Mouse (Mus musculus) heart, postnatal 4 days (tissue): ENCODE results near the gene Sh3glb1. TPM values are rescaled to one million over a fixed set of nuclear protein-coding genes. Genes with fewer than 3 reads are reported as not detected.
A peak's percentile ranks its signal among the peaks of the same experiment; 100 is the strongest.

Experiments
- DNase-seq: peaks from one replicate; pipeline ENCODE4 v3.0.0; 2021
- total RNA-seq, 2 experiments: library from RNA; stranded (reverse); gene quantifications; 2 replicates each; pipeline ENCODE4 v1.2.3; 2021

Sh3glb1 gene
- total RNA-seq, 2 experiments from 2014 or later: 260 to 261 TPM

DNA sequence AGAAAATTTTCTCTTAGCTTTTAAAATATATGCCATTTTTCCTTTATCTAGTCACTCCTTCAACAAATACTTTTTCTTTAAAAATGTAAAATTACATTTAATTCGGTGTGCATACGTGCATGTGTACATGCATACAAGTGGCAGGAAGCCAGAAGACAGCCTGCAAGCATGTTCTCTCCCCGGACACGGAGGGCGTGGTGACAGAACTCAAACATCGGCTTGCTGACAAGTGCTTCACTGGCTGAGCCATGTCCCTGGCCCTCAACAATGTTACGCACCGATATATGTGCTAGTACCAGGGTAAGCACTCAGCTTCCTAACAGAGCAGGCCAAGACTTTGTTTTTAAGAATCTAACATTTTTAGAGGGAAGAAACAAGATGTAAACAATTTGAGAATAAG, 5.5 kb downstream of the Sh3glb1 start:
- DNase-seq: peak; percentile 39

GRCm38 (mm10) chr3:144714126-144714525, 6.0 kb downstream of the Sh3glb1 start:
- DNase-seq: peak; percentile 21

DNA sequence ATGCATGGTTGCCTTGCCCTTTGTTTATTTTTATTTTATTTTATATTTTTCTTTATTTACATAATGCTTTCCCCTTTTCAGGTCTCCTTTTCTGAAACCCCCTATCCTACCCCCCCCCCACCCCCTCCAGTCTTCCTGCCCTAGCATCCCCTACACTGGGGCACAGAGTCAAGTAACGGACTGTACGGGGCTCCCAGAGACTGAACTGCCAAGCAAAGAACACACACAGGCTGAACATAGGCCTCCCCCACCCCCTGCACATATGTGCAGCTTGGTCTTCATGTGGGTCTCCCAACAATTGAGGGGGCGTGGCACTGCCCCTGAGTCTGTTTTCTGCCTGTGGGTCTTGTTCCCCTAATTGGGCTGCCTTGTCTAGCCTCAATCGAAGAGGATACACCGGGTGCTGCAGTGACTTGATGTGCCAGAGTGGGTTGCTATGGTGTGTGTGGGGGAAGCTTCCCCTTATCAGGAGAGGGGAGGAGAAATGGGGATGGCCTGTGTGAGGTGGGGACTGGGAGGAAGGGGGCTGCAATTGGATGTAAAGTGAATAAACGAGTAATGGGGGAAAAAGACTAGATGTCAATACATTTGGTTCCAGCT, 8.4 kb downstream of the Sh3glb1 start:
- DNase-seq: no peak

GRCm38 (mm10) chr3:144708612-144709011, 11.5 kb downstream of the Sh3glb1 start:
- DNase-seq: no peak

GRCm38 (mm10) chr3:144703959-144704358, 16.2 kb downstream of the Sh3glb1 start:
- DNase-seq: no peak

DNA sequence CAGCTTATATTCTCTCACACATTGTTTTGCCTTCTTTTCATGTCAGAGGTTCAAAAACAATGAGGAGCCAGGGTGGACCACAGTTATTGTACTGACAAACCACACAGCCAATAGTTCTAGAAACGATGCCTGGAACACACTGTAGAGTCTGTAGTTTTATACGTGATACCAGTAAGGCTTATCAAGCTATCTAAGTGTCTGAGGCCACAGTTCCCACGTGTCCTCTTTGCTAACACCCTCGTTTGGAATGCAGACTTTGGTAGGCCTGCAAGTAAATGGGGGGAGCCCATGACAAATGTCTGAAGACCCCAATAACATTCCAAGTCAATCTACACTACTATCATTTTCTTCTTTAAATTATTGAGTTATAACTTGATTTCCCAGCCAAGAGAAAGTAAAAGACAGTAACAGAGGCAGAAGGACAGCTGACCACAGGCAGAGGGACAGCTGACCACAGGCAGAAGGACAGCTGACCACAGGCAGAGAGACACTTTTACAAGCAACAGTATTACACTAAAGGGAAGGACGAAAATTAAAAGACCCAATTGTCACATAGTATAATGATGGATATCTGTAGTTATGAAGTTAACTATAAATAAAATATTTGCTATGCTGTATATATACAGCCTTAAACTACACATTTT, 21.2 kb downstream of the Sh3glb1 start:
- DNase-seq: no peak

DNA sequence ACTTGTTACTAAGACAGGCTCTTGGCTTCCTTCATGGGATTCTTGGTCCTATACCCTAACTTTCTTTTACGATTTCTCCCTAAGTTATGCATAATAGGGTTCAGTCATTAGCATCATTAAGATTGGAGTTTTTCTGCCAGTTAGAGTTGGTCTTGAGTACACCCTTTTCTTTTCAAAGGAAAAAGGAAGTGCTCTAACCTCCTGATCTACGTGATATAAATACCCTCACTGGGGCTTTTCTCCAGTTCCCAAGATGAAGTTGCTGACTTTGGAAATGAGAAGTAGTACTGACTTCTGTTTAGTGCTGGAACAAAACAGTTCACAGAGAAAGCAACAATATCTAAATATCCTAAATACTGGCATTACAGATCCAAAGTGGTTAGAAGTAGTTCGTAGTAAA, 22.2 kb downstream of the Sh3glb1 start:
- DNase-seq: no peak

GRCm38 (mm10) chr3:144697154-144697553, 23.0 kb downstream of the Sh3glb1 start:
- no peak for DNase-seq

DNA sequence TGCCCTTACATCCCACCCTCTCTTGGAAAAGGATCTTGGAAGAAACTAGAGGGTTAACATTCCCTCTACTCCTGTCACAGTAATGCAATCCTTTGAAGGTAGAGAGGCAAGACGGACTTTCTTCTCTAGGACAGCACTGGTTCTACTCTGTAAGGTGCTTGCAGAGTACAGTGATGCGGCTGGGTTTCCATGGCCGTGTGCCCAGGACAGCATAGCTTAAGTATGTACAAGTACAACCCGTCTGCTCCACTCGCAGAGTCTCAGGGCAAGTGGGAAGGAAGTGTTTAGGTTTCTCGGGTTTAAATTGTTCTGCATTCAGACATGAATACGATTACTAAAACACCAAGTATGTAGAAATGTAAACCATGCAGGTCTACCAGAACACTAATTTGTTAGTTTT, 25.2 kb downstream of the Sh3glb1 start:
- no peak for DNase-seq

- DNase-seq: no peak
Observed at GRCm38 (mm10) chr3:144694040-144694439, 26.1 kb downstream of the Sh3glb1 start.

GRCm38 (mm10) chr3:144692052-144692451, 28.1 kb downstream of the Sh3glb1 start:
- DNase-seq: no peak

DNA sequence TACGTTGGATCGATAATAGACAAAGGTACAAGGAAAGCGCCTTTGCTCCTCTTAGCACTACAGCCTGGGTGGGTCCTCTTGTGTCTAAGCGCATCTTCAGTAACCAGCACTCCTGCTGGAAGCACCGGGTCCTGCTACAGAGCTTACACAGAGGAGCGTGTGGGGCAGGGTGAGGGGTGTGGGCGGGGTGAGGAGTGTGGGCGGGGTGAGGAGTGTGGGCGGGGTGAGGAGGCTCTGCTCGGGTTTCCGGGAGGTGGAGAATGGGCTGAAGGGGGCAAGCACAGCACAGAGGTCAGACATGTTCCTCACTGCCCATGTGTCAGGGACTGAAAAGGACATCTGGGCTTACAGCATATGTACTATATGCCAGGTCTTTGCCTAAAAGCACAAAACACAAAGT, 30.9 kb downstream of the Sh3glb1 start:
- DNase-seq: peak; percentile 28

DNA sequence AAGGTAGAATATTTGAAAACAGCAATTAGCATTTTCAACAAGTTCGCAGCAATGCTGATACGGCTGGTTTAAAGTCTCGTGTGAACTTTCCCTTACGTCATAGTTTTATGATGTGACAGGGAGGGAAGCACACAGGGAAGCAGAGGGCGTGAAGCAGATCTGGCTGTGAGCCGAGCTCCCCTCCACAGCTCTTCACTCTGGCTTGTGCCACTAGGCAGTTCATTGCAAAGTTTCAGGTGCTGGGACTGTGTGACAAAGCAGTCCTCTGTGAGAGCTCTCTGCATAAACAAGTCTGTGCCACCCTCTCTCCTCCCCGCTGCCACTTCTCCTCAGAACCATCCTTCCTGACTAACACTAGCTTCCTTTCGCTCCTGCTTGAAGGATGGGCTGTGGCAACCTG, 31.9 kb downstream of the Sh3glb1 start:
- DNase-seq: no peak

DNA sequence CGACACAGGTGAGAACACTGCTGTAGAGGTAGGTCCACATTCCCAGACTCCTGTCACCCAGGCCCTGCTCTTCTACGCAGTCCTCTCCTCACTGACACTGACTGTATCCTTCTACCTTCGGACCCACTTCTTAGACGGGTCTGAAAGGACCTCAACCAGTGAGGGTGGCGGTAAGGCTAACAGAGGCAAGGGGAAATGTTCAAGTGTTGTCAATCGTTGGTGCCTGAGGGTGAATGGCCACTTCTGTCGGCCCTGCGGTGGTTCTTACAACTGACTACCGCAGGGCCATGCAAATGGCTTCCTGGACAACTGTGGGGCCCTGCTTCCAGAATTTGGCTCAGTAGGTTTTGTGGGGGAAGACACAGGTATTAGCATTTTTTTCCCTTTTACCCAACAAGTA, 32.5 kb downstream of the Sh3glb1 start:
- DNase-seq: no peak

- DNase-seq: no peak
Observed at GRCm38 (mm10) chr3:144686146-144686545, 34.0 kb downstream of the Sh3glb1 start.

GRCm38 (mm10) chr3:144683136-144683814, 36.9 kb downstream of the Sh3glb1 start:
- DNase-seq: no peak

GRCm38 (mm10) chr3:144681542-144681941, 38.6 kb downstream of the Sh3glb1 start:
- DNase-seq: no peak

GRCm38 (mm10) chr3:144679701-144680159, 40.4 kb downstream of the Sh3glb1 start:
- peak; percentile 26 for DNase-seq

DNA sequence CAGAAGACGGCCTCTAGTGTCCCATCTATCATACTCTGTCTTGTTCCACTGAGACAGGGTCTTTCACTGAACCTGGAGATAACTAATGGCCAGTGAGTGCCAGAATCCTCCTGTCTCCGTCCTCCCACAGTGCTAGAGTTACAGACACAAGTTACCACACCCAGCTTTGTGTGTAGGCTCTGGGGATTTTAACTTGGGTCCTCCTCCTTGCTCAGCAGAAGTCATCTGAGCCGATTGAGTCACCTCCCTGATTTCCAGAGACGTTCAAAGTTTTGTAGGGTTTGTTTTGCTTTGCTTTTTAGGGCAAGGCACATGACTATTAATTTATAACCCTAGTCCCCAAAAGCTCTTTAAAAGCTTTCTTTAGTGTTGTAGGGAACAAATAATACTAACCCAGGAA, 41.0 kb downstream of the Sh3glb1 start:
- no peak for DNase-seq

GRCm38 (mm10) chr3:144677751-144678150, 42.4 kb downstream of the Sh3glb1 start:
- no peak for DNase-seq

DNA sequence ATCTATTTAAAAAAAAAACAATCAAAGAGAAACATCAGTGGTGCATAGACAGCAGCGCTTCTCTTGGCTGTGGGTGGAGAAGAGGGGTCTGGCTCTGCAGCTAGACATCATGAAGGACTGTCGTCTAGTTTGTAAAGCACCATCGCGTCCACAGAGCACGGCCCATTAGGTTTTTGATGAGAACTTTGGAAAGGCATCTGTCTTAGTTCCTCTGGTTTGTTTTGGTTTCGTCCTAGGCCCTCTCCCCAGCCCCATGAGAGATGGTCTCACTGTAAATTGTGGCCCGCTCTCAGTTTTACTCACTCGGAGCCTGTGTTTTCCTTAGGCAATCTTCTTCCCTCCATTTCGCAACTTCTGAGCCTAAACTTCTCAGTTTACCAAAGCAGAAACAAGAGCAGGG, 43.9 kb downstream of the Sh3glb1 start:
- no peak for DNase-seq

GRCm38 (mm10) chr3:144672016-144672415, 48.1 kb downstream of the Sh3glb1 start:
- peak; percentile 49 for DNase-seq

DNA sequence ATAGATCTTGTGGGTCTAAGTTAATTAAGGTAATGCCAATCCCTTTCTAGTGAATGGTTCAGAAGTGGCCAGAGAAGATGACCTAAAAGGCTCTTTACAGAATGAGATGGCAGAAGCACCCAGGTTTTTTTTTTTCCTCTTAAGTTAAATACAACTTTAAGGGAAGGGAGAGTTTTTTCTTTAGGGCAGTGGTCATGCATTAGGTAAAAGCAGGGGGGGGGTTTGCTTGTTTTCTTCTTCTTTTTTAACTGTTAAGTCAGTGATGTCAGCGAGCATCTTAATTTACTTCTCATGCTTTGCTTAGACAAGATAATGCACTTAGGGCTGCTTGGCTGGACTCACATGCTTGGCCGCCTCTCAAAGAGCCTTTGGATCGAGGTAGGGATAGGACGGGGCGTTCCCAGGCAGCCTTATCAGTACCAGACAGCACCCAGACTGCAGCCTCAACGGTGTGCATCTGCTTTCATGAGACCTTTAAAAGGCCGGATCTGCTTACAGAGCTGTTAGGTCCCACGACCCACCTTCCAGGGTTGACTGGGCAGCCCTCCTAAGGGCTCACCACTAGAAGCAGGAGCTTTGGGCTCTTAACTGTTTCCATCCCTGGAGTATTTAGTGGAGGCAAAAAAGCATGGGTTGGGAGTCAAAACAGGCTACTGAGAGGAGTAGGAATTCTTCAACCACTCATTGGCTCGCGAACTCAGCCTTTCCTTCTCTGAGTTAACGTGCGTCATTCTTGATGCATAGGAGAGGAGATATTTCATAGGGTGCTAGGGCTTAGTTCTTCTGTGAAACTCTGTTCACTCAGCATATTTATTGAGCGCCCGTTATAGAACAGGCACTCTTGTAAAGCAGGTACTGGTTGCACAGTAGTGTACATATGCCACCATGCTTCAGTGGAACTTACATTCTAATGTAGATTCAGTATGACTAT, 49.9 kb downstream of the Sh3glb1 start:
- DNase-seq: peak; percentile 14
